Mouse (Mus musculus): ENCODE results near the gene D930007J09Rik. TPM values are rescaled to one million over a fixed set of nuclear protein-coding genes. Genes with fewer than 3 reads are reported as not detected.
A peak's percentile ranks its signal among the peaks of the same experiment; 100 is the strongest.

D930007J09Rik gene
- total RNA-seq, 2 experiments from 2014 or later = 2.7 TPM; not detected in 1

DNA sequence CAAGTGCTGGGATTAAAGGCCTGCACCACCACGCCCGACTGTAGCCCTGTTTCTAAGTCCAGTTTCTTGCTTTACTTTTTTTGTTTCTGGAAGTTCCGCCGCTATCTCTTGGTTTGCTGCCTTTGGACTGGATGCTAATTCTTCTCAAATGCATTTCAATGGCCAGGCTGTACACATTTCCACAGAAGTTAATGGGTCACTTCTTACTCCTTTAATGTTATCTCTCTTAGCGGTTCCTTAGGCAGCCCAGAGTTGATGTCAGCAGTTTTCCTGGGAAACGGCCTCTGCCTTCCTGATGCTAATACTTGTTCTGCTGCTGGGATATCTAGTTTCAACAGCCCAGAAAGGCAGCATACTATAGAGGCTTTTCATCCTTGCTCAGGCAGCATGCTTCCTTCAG, 20.5 kb upstream of the D930007J09Rik start:
- no peak for DNase-seq (ENCODE audit: extremely low spot score in 1 of 2, low spot score in 1 of 2)

DNA sequence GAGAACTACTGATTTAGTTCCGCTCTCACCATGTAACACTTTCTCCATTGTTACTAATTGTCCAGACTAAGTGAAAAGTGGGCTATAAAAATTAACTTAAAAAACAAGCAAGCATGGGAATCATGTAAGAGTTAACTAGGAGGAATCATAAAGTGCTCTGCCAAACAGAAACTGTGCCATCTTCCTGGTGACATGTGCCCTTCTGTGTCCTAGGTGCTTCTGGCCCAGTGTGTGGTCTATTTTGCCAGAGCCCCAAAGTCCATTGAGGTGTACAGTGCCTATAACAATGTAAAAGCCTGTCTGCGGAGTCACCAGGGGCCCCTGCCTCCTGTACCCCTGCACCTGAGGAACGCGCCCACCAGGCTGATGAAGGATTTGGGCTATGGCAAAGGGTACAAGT, 19.0 kb upstream of the D930007J09Rik start:
- no peak for DNase-seq (ENCODE audit: extremely low spot score in 1 of 2, low spot score in 1 of 2)

DNA sequence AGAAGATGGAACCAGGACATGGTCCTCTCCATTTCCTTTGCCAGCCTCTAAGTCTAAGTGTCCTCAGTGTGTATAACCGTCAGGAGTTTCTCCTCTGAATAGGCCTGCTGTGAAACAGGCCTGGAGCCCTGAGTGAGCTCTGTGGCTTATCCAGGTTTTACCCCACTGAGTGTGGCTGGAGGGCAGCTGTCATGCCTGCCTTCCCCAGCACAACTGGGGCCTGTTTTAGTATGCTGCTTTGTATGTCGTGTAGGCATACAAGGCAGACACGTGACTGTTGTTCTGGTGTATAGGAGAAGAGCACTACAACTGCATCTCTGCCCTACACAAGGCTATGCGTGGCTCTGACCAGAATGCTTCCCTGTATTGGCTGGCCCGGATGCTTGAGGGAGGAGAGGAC, 17.3 kb upstream of the D930007J09Rik start:
- DNase-seq (ENCODE audit: extremely low spot score in 1 of 2, low spot score in 1 of 2) = no peak

DNA sequence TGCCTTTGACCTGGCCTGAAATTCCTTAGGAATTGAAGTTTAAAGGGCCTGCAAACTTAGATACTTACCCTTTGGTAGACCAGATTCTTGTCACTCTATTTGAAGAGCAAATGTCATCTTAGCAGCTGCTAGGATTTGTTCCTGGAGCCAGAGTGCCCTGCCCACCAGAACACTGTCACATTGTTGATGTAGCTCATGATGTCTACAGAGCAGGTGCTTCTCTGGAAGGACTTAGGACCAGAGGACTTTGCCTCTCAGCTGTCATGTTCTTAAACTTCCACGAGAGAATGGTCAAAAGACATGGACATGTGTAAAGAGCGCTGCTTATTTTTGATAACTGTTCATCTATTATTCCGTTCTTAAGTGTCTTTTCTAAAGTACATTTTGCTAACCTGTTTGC, 16.6 kb upstream of the D930007J09Rik start:
- DNase-seq (ENCODE audit: extremely low spot score in 1 of 2, low spot score in 1 of 2) = no peak

DNA sequence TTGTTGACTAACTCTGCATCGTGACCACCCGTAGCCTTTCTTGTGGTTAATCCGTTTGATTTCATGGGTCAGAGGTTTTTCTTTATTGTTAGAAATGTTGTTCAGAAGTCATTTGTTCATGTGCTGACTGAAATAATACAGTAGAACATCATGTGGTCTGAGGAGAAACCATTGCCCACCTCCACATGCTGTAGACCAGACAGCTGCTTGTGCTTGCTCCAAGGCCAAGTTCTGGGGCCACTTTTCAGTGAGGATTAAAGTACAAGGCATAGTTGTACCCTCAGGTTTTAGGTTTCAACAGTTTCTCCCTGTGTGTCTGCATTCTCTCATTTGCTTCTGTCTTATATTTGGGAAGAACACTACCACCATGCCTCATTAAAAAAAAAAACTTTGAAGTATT, 5.0 kb upstream of the D930007J09Rik start:
- DNase-seq (ENCODE audit: extremely low spot score in 1 of 2, low spot score in 1 of 2) = no peak

DNA sequence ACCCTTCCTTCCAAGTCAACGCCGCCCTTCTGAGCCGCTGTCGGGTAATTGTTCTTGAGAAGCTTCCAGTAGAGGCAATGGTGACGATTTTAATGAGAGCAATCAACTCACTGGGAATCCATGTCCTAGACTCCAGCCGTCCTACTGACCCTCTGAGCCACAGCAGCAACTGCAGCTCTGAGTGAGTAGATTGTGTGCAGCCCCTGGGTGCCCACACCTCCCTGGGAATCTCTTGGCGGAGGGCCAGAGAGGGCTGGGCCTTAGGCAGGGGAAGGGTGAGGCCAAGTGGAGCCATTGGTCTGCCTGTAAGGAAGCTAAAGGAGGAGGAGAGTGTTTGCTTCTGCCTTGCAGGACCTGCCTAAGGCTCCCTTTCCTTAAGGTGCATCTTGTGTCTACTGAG, 4.2 kb upstream of the D930007J09Rik start:
- DNase-seq (ENCODE audit: extremely low spot score in 1 of 2, low spot score in 1 of 2) = no peak

DNA sequence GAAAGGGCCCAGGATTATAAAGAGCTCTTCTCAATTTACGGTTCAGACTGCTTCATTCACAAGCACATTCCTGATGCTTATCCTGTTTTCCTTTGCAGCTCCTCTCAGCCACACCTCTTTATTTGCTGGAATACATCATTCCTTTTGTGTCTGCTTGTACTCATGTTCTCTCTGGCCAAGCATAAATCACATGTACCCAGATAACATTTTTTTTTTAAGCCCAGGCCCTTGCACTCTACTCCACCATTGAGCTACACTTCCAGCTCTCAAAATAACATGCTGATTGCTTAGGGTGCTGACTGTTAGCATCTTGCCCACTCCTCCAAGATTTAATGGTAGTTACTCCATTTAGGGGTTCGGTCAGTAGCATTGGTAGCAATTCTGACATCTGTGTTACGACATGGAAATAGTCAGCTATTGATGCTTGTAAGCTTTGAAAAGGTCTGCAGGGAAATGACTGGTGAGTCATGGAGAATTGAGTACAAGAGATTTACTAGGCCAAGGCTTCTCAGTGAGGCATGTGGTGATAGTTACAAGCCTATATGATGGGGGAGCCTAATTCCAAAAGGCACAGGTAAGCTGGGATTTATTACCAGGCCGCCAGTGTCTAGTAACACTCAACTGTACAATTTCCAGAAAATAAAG, 1.2 kb upstream of the D930007J09Rik start:
- no peak for DNase-seq (ENCODE audit: extremely low spot score in 1 of 2, low spot score in 1 of 2)

DNA sequence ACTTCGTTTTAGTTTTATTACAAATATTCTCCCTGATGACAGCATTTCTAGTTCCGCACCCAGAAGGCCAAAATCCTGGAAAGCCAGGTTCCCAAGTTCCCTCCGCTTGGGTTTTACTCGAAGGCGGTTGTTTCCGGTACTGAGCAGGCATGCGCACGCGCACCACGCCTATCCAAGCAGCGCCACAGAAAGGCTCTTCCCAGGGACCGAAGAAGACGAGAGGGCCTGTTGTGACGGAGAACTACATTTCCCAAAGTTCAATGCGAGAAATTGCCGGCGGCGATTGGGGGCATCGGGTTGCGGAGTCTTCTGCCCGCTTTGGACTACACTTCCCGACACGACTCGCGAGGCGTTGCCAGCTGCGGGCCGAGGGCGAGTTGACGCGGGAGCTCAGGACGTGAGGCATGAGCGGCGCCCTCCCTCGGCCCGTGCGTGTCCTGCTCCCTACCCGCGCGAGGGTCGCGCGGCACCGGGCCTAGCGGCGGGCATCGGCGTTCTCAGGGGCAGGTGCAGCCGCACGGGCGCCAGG, 892 bp downstream of the D930007J09Rik start, which contains the start of gene Wrnip1:
Wrnip1 (plus strand) TSS at position 346 of the 529 bp plus-strand sequence.
- DNase-seq (ENCODE audit: extremely low spot score in 1 of 2, low spot score in 1 of 2) = peak; percentile 83 to 94

DNA sequence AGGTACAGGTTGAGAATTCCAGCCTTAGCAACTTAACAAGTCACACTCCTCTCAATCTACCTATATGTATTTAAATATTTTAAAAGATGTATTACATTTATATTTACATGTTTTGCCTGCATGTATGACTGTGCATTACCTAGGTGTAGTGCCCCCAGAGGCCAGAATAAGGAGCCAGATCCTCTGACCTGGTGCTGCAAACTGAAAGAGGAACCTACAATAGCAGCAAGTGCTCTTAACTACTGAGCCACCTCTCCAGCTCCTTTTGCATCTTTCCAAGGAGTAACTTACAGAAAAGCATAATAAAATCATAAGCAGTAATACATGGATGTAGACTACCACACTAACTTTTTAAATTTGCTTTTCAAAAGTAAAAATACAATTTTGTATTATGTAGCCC, 1.8 kb downstream of the D930007J09Rik start:
- DNase-seq (ENCODE audit: extremely low spot score in 1 of 2, low spot score in 1 of 2) = no peak

DNA sequence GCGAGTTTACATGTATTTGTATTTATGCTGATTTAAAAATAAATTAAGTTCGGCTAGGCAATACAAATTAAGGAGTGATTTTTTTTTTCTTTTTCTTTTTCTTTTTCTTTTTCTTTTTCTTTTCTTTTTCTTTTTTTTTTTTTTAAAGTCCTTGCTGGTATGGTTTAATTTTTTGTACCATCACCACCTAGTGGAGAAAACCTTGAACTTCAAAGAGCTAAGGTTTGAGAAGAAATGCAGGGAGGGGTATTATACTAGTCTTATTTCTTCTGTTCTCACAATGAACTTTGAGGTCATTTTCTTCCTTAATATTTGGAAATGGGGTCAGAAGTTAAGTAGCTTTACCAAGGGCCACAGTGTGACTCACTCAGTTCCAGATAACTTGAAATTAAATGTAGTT, 3.5 kb downstream of the D930007J09Rik start:
- DNase-seq (ENCODE audit: extremely low spot score in 1 of 2, low spot score in 1 of 2) = no peak

DNA sequence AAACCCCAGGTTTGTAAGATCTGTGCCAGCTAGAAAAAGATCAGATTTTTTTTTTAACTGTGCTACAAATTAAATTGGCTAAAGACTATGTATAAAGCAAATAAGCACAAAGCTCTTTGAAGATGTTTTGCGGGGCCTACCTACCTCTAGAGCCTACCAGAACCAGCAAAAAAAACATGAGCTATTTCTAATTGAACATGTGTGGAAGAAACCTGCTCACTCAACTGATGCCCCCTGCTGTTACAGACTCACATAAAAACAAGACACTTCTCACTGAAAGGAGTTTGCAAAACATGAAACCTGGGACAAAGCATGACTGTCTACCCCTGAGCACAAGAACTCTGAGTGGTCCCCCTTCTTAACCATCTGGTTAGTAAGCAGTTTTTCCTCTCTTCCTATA, 5.6 kb downstream of the D930007J09Rik start:
- DNase-seq (ENCODE audit: extremely low spot score in 1 of 2, low spot score in 1 of 2) = no peak

DNA sequence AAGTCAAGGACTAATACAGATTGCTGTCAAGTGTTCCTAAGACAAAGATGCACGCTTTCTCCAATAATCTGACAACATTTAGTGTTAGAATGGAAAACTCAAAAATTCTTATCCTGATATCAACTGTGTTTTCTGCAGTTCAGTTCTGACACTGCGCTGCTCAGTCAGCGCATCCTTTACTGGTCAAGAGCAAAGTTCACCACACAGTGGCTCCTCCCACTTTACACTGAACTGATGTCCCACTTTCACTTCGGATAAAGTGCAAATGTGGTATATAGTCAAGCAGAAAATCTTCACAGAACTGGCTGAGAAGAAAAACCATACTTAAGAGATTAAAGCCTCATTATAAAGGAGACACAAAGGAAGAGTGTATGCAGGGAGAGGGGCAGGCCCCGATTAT, 7.5 kb downstream of the D930007J09Rik start:
- DNase-seq (ENCODE audit: extremely low spot score in 1 of 2, low spot score in 1 of 2) = no peak

DNA sequence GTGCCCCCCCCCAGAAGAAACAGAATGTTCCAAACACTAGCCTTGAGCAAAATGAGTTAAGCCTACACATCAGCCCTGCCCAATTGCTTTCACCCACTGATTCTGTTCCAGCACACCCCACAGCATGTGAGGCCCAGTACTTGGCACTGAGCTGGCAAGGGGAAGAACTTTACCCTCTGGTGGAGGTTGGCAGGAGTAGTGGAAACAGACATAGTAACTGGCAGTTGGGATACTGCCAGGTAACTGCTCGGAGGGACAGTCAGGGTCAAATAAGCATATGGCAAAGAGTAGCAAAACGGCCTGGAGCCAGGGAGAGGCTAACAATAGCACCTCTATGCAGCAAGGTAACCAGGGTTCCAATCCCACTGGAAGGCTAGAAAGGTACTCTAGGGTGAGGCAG, 8.0 kb downstream of the D930007J09Rik start:
- DNase-seq (ENCODE audit: extremely low spot score in 1 of 2, low spot score in 1 of 2) = no peak

DNA sequence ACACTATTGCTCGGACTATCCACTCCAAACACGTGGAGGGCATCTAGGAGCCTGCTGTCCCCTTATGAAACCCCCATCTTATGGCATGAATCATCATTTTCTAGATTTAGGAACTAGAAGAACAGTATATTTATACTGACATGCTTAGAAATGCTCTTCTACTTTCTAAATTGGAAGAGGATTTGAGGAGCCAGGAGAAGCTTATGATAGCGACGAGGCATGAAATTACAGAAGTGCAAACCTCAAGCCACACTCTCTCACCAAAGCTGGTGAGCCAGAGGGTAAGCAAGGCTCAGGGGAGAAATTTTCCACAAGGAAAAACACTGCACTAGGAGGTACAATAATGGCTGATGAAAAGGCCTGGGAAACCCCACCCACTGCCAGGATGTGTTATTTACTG, 12.9 kb downstream of the D930007J09Rik start:
- no peak for DNase-seq (ENCODE audit: extremely low spot score in 1 of 2, low spot score in 1 of 2)

DNA sequence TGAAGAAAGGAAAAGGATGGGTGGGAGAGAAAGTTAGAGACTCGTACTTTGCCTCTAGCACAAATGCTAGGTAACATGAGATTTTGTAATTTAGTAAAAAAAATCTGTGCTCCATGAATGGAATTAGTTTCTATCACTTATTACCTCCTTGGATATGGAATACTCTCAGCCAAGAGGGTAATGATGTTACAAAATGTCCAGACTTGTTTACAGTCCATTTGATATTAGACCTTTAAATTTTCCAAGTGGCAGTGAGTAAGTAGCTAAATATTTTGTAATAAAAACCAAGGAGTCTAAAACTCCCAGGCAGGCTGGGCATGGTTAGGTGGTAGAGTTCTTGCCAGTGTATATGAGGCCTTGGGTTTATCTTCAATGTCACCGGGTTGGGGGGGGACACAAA, 15.1 kb downstream of the D930007J09Rik start:
- DNase-seq (ENCODE audit: extremely low spot score in 1 of 2, low spot score in 1 of 2) = no peak

DNA sequence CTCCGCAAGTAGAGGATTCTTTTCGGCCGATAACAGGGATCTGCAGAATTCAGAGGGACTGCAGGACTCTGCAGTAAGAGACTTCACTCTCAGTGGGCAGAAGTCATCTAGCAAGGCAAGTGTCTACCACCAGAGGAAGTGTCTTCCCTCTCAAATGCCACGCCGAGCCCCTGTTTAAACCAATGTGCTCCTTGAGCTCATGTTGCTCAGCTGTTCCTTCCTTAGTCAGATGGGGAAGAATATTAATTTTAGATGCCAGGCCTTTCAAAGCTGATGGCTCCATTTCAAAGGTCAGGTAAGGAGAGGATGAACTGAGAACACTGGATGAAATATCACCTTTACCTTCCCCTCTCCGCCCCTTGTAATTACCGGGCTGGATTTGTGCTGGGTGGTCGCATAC, 18.8 kb downstream of the D930007J09Rik start, which contains the start of gene Mylk4:
Mylk4 (minus strand) TSS at position 139 of the 400 bp plus-strand sequence.
- DNase-seq (ENCODE audit: extremely low spot score in 1 of 2, low spot score in 1 of 2) = no peak

DNA sequence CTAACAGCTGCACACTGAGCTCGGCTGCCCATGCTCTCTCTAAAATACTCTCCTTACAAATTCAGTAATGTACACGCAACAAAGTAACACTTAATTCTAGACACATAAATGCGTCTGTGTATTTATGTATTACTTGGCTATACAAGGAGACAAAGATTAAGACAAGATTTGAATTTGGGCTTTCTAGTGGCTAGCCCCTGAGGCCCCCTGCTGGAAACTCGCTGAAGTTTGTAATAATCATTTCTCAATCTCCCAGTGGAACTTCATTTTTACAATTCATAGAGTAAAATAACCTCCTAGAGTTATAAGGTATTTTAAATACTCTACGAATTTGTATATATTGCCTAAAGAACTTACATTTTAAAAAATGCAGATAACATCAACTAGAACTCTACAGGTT, 19.6 kb downstream of the D930007J09Rik start:
- no peak for DNase-seq (ENCODE audit: extremely low spot score in 1 of 2, low spot score in 1 of 2)

DNA sequence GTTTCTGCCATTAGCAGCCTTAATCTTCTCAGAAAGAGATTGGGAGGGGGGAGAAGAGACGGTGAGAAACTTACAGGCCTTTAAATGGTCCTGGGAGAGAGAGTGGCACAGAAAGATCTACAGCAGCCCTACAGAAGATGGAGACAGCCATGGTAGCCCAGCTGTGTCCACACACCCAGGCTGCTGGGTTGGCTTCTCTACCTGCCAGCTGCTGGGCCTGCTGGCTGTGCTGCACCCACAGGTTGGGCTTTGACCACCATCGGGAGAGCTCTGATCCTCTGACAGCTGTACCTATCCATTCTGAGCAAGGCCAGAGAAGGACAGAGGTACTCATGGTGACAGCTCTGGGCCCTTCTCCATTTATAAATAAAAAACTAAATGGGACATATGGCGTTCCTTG, 23.8 kb downstream of the D930007J09Rik start:
- no peak for DNase-seq (ENCODE audit: extremely low spot score in 1 of 2, low spot score in 1 of 2)

DNA sequence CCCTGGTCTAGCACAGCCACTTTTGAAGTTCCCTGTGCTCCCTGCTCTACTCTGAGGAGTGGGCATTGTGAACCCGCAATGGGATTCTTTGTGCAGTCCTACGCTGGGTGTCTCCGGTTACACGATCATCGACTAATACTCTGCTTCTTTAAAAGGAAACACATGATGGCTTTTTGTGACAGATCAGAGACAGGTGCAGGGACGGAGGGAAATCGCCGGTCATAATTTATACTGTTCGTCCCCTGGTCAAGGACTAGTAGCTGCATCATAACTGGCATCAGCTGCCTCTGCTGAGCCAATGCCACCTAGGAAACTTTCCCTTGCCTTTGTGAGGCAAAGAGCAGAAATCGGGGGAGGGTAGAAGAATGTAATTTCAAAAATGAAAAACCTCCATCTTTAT, 26.3 kb downstream of the D930007J09Rik start:
- DNase-seq (ENCODE audit: extremely low spot score in 1 of 2, low spot score in 1 of 2) = no peak

DNA sequence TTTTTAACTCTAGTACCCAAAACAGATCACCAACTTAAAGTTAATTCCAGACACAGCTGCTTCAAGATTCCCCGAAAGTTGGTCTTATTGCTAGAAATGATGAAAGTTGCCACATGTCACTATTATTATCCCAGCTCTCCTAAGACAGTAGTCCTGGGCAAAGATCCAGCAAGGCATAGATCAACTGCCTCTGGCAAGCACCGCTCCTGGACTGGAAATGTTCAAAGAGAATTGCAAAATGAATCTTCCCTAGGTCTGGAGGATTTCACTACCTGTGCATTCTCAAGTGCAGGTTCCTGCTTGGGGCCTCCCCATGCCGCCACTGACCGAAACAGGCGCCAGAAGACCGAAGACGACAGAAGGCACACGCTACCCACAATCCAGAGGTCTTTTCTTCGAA, 26.8 kb downstream of the D930007J09Rik start:
- DNase-seq (ENCODE audit: extremely low spot score in 1 of 2, low spot score in 1 of 2) = no peak

DNA sequence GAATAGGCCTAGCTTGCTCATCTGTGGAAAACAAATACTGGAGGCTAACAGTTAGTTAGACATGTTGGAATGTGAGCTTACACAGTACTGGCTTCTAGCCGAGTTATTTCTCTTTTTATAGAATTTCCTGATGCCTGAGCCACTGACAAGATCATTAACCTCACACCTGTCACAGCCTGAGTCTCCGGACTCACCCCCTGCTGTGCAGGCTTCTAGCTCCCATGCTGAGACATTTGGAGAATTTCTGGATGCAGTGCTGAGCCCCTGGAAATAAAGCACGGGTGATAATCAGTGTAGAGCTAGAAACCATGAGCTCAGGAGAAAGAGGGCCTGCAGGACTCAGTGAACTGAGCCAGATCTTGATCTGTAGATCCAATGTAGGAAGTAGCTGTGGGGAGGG, 32.7 kb downstream of the D930007J09Rik start:
- DNase-seq (ENCODE audit: extremely low spot score in 1 of 2, low spot score in 1 of 2) = no peak

DNA sequence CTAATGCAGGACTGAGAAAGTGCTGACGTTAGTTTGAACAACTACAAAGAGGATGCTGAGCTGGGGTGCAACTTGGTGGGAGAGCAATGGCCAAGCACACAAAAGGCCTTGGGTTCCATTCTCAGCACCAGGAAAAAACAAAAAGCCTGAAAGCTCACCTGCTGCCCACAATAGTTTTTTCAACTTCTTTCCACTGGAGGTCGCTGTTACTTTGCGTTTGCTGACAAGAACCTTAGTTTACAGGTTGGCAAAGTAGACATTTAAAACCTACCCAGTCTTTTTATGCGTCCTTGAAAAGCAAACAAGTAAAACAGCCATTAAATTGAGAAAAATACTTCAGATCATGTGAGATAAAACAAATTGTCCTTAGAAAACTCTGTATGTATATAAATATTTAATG, 34.5 kb downstream of the D930007J09Rik start:
- peak in 1 of 2 experiments; percentile 27 for DNase-seq (ENCODE audit: extremely low spot score in 1 of 2, low spot score in 1 of 2)
